Mouse (Mus musculus): ENCODE results near the gene Dnm2.

Gene Dnm2

GRCm38 (mm10) chr9:21428178-21428577 lies 3.5 kb downstream of the Dnm2 start:
- no peak for DNase-seq (ENCODE audit: extremely low read depth, insufficient read length, low spot score)

GRCm38 (mm10) chr9:21430724-21431123 lies 6.0 kb downstream of the Dnm2 start:
- DNase-seq (ENCODE audit: extremely low read depth, insufficient read length, low spot score) = no peak

- no peak for DNase-seq (ENCODE audit: extremely low read depth, insufficient read length, low spot score)
These were observed 7.4 kb downstream of the Dnm2 start for GRCm38 (mm10) chr9:21432066-21432465.

GRCm38 (mm10) chr9:21433766-21434165 lies 9.1 kb downstream of the Dnm2 start:
- DNase-seq (ENCODE audit: extremely low read depth, insufficient read length, low spot score) = no peak

GRCm38 (mm10) chr9:21434410-21434809 lies 9.7 kb downstream of the Dnm2 start:
- DNase-seq (ENCODE audit: extremely low read depth, insufficient read length, low spot score) = no peak

GRCm38 (mm10) chr9:21435777-21436635 lies 11.3 kb downstream of the Dnm2 start:
- no peak for DNase-seq (ENCODE audit: extremely low read depth, insufficient read length, low spot score)

GRCm38 (mm10) chr9:21437577-21437976 lies 12.9 kb downstream of the Dnm2 start:
- no peak for DNase-seq (ENCODE audit: extremely low read depth, insufficient read length, low spot score)

GRCm38 (mm10) chr9:21438219-21438618 lies 13.5 kb downstream of the Dnm2 start:
- no peak for DNase-seq (ENCODE audit: extremely low read depth, insufficient read length, low spot score)

- DNase-seq (ENCODE audit: extremely low read depth, insufficient read length, low spot score) = no peak
These were observed 14.7 kb downstream of the Dnm2 start for GRCm38 (mm10) chr9:21439456-21439855.

- no peak for DNase-seq (ENCODE audit: extremely low read depth, insufficient read length, low spot score)
These were observed 15.2 kb downstream of the Dnm2 start for GRCm38 (mm10) chr9:21439914-21440313.

GRCm38 (mm10) chr9:21440387-21440786 lies 15.7 kb downstream of the Dnm2 start:
- DNase-seq (ENCODE audit: extremely low read depth, insufficient read length, low spot score) = no peak

GRCm38 (mm10) chr9:21443853-21444252 lies 19.1 kb downstream of the Dnm2 start:
- no peak for DNase-seq (ENCODE audit: extremely low read depth, insufficient read length, low spot score)

GRCm38 (mm10) chr9:21444574-21444973 lies 19.9 kb downstream of the Dnm2 start:
- DNase-seq (ENCODE audit: extremely low read depth, insufficient read length, low spot score) = no peak

- no peak for DNase-seq (ENCODE audit: extremely low read depth, insufficient read length, low spot score)
These were observed 20.5 kb downstream of the Dnm2 start for GRCm38 (mm10) chr9:21445081-21445744.

- DNase-seq (ENCODE audit: extremely low read depth, insufficient read length, low spot score) = no peak
These were observed 23.1 kb downstream of the Dnm2 start for GRCm38 (mm10) chr9:21447778-21448177.

- DNase-seq (ENCODE audit: extremely low read depth, insufficient read length, low spot score) = no peak
These were observed 25.0 kb downstream of the Dnm2 start for GRCm38 (mm10) chr9:21449710-21450109.

- DNase-seq (ENCODE audit: extremely low read depth, insufficient read length, low spot score) = no peak
These were observed 25.6 kb downstream of the Dnm2 start for GRCm38 (mm10) chr9:21450270-21450669.

GRCm38 (mm10) chr9:21451391-21451790 lies 26.7 kb downstream of the Dnm2 start:
- no peak for DNase-seq (ENCODE audit: extremely low read depth, insufficient read length, low spot score)

GRCm38 (mm10) chr9:21451870-21452269 lies 27.2 kb downstream of the Dnm2 start:
- no peak for DNase-seq (ENCODE audit: extremely low read depth, insufficient read length, low spot score)

GRCm38 (mm10) chr9:21453003-21453402 lies 28.3 kb downstream of the Dnm2 start:
- no peak for DNase-seq (ENCODE audit: extremely low read depth, insufficient read length, low spot score)

- no peak for DNase-seq (ENCODE audit: extremely low read depth, insufficient read length, low spot score)
These were observed 28.8 kb downstream of the Dnm2 start for GRCm38 (mm10) chr9:21453459-21453858.

- DNase-seq (ENCODE audit: extremely low read depth, insufficient read length, low spot score) = no peak
These were observed 29.8 kb downstream of the Dnm2 start for GRCm38 (mm10) chr9:21454556-21454955.

All from 3134 (cell line).